Mouse (Mus musculus) testis, adult 2 months (tissue): Measurements from ENCODE around the gene Pan2.

Experiments
- CTCF ChIP-seq: fragments of 200-500 bp; IDR thresholded peaks from 2 replicates; pipeline ENCODE4 v1.5.1; 2012; ENCODE audit warnings: low read depth, mild to moderate bottlenecking, inconsistent platforms, low read length, moderate library complexity; ENCODE audit not compliant: control insufficient read depth, insufficient read depth, insufficient replicate concordance
- POLR2A ChIP-seq: fragments of 200-500 bp; IDR thresholded peaks from 2 replicates; pipeline ENCODE4 v1.6.1; 2012; ENCODE audit warnings: low read depth, mild to moderate bottlenecking, inconsistent platforms, low read length, moderate library complexity; ENCODE audit not compliant: control insufficient read depth

- TF ChIP-seq POLR2A: no peak
- no peak for TF ChIP-seq CTCF
Measured at GRCm38 (mm10) chr10:128278158-128278557, 25.0 kb upstream of the Pan2 start.
